Mouse (Mus musculus): ENCODE results near the gene Ap1g1.

The Ap1g1 gene

GRCm38 (mm10) chr8:109780548-109780947, 2.2 kb downstream of the Ap1g1 start:
- DNase-seq (ENCODE audit: extremely low spot score), result no peak

- DNase-seq (ENCODE audit: extremely low spot score), result no peak
Measured at GRCm38 (mm10) chr8:109790938-109791337, 12.6 kb downstream of the Ap1g1 start.

- DNase-seq (ENCODE audit: extremely low spot score), result no peak
Measured at GRCm38 (mm10) chr8:109795166-109795565, 16.8 kb downstream of the Ap1g1 start.

- DNase-seq (ENCODE audit: extremely low spot score), result no peak
Measured at GRCm38 (mm10) chr8:109798721-109799120, 20.4 kb downstream of the Ap1g1 start.

GRCm38 (mm10) chr8:109799245-109799644, 20.9 kb downstream of the Ap1g1 start:
- no peak for DNase-seq (ENCODE audit: extremely low spot score)

GRCm38 (mm10) chr8:109800325-109800724, 22.0 kb downstream of the Ap1g1 start:
- no peak for DNase-seq (ENCODE audit: extremely low spot score)

GRCm38 (mm10) chr8:109803211-109803610, 24.9 kb downstream of the Ap1g1 start:
- DNase-seq (ENCODE audit: extremely low spot score), result no peak

GRCm38 (mm10) chr8:109803801-109804200, 25.4 kb downstream of the Ap1g1 start:
- no peak for DNase-seq (ENCODE audit: extremely low spot score)

GRCm38 (mm10) chr8:109806522-109806921, 28.2 kb downstream of the Ap1g1 start:
- DNase-seq (ENCODE audit: extremely low spot score), result no peak

- no peak for DNase-seq (ENCODE audit: extremely low spot score)
Measured at GRCm38 (mm10) chr8:109807401-109808119, 29.2 kb downstream of the Ap1g1 start.

- DNase-seq (ENCODE audit: extremely low spot score), result no peak
Measured at GRCm38 (mm10) chr8:109808120-109808447, 29.7 kb downstream of the Ap1g1 start.

GRCm38 (mm10) chr8:109810434-109810833, 32.1 kb downstream of the Ap1g1 start:
- no peak for DNase-seq (ENCODE audit: extremely low spot score)

- no peak for DNase-seq (ENCODE audit: extremely low spot score)
Measured at GRCm38 (mm10) chr8:109815268-109815667, 36.9 kb downstream of the Ap1g1 start.

GRCm38 (mm10) chr8:109817933-109818332, 39.6 kb downstream of the Ap1g1 start:
- no peak for DNase-seq (ENCODE audit: extremely low spot score)

- DNase-seq (ENCODE audit: extremely low spot score), result no peak
Measured at GRCm38 (mm10) chr8:109823561-109823960, 45.2 kb downstream of the Ap1g1 start.

GRCm38 (mm10) chr8:109839822-109840221, 61.5 kb downstream of the Ap1g1 start:
- DNase-seq (ENCODE audit: extremely low spot score), result no peak

GRCm38 (mm10) chr8:109842468-109842867, 64.1 kb downstream of the Ap1g1 start:
- DNase-seq (ENCODE audit: extremely low spot score), result no peak

GRCm38 (mm10) chr8:109847866-109848265, 69.5 kb downstream of the Ap1g1 start:
- no peak for DNase-seq (ENCODE audit: extremely low spot score)

GRCm38 (mm10) chr8:109848981-109849380, 70.6 kb downstream of the Ap1g1 start:
- no peak for DNase-seq (ENCODE audit: extremely low spot score)

- DNase-seq (ENCODE audit: extremely low spot score), result peak; percentile 18
Measured at GRCm38 (mm10) chr8:109853423-109853822, 75.1 kb downstream of the Ap1g1 start.

- DNase-seq (ENCODE audit: extremely low spot score), result no peak
Measured at GRCm38 (mm10) chr8:109854522-109854921, 76.2 kb downstream of the Ap1g1 start.

- no peak for DNase-seq (ENCODE audit: extremely low spot score)
Measured at GRCm38 (mm10) chr8:109855451-109855850, 77.1 kb downstream of the Ap1g1 start.

GRCm38 (mm10) chr8:109863398-109863797, 85.0 kb downstream of the Ap1g1 start:
- DNase-seq (ENCODE audit: extremely low spot score), result no peak

GRCm38 (mm10) chr8:109864798-109865197, 86.4 kb downstream of the Ap1g1 start:
- DNase-seq (ENCODE audit: extremely low spot score), result no peak

Measured in embryo, embryonic 9.5 days (tissue).